Mouse (Mus musculus): ENCODE results near the gene Dhx33. TPM values are rescaled to one million over a fixed set of nuclear protein-coding genes. Genes with fewer than 3 reads are reported as not detected.

Gene Dhx33
- polyA plus RNA-seq, 1 experiment from 2014 or later: 11.4 TPM

- 91% methylated on average over 14 of the region's 14 CpGs for WGBS
- peaks cover 14% of the 10 kb centered on the region for H3K4me1 ChIP-seq (replicated peaks)
- H3K4me2 ChIP-seq: no peak overlapping the region; the same call in 1 of the 2 replicates
- H3K27me3 ChIP-seq: no peaks in the 10 kb centered on the region
- peaks cover 63% of the 10 kb centered on the region for H3K36me3 ChIP-seq
- H3K4me3 ChIP-seq: peak overlapping the region; percentile 100
- H3K27ac ChIP-seq: no peak overlapping the region
- H3K9ac ChIP-seq: no peak overlapping the region
- no peak for ATAC-seq (replicated peaks; ENCODE audit: insufficient number of reproducible peaks, insufficient read depth, low FRiP score, low read depth)
- no peaks in the 10 kb centered on the region for H3K9me3 ChIP-seq (replicated peaks)
Measured at GRCm38 (mm10) chr11:70980751-70981510, 23.3 kb downstream of the Dhx33 start.

GRCm38 (mm10) chr11:70980232-70980631 is 24.0 kb downstream of the Dhx33 start:
- Histone ChIP-seq H3K27ac (no peak overlapping the region), H3K4me1 (replicated peaks) (peaks cover 14% of the 10 kb centered on the region), H3K9ac (0 out of 2 replicates have a peak overlapping the region, but pooled peaks have one; percentile 2), H3K9me3 (replicated peaks) (no peaks in the 10 kb centered on the region), H3K27me3 (no peaks in the 10 kb centered on the region), H3K36me3 (peaks cover 62% of the 10 kb centered on the region), H3K4me3 (no peak overlapping the region), H3K4me2 (no peak overlapping the region)
- WGBS: 82% methylated on average over 6 of the region's 6 CpGs
- ATAC-seq (replicated peaks; ENCODE audit: insufficient number of reproducible peaks, insufficient read depth, low FRiP score, low read depth): no peak

GRCm38 (mm10) chr11:70977293-70977692 is 26.9 kb downstream of the Dhx33 start:
- WGBS: 86% methylated on average over 6 of the region's 6 CpGs
- Histone ChIP-seq H3K36me3 (peaks cover 74% of the 10 kb centered on the region), H3K4me1 (replicated peaks) (peaks cover 14% of the 10 kb centered on the region), H3K9me3 (replicated peaks) (no peaks in the 10 kb centered on the region), H3K27ac (no peak overlapping the region), H3K9ac (no peak overlapping the region), H3K27me3 (no peaks in the 10 kb centered on the region), H3K4me2 (no peak overlapping the region), H3K4me3 (no peak overlapping the region)
- ATAC-seq (replicated peaks; ENCODE audit: insufficient number of reproducible peaks, insufficient read depth, low FRiP score, low read depth): no peak

- Histone ChIP-seq H3K4me3 (no peak overlapping the region), H3K27ac (no peak overlapping the region), H3K9me3 (replicated peaks) (no peaks in the 10 kb centered on the region), H3K9ac (no peak overlapping the region), H3K36me3 (peaks cover 70% of the 10 kb centered on the region), H3K4me2 (no peak overlapping the region), H3K4me1 (replicated peaks) (peaks cover 7% of the 10 kb centered on the region; the same call in 1 of the 2 replicates), H3K27me3 (no peaks in the 10 kb centered on the region)
- WGBS: 68% methylated on average over 2 of the region's 2 CpGs
- ATAC-seq (replicated peaks; ENCODE audit: insufficient number of reproducible peaks, insufficient read depth, low FRiP score, low read depth): no peak
Measured at GRCm38 (mm10) chr11:70975193-70975592, 29.0 kb downstream of the Dhx33 start.

- Histone ChIP-seq H3K27ac (no peak overlapping the region), H3K4me2 (no peak overlapping the region), H3K4me3 (no peak overlapping the region), H3K36me3 (peaks cover 59% of the 10 kb centered on the region), H3K9ac (no peak overlapping the region), H3K4me1 (replicated peaks) (peaks cover 7% of the 10 kb centered on the region; the same call in 1 of the 2 replicates), H3K27me3 (no peaks in the 10 kb centered on the region), H3K9me3 (replicated peaks) (no peaks in the 10 kb centered on the region)
- 75% methylated on average over 4 of the region's 4 CpGs for WGBS
- no peak for ATAC-seq (replicated peaks; ENCODE audit: insufficient number of reproducible peaks, insufficient read depth, low FRiP score, low read depth)
Measured at GRCm38 (mm10) chr11:70973947-70974346, 30.3 kb downstream of the Dhx33 start.

- no peak overlapping the region for H3K27ac ChIP-seq
- WGBS: 72% methylated on average over 1 of the region's 1 CpGs
- H3K9ac ChIP-seq: no peak overlapping the region
- H3K4me2 ChIP-seq: no peak overlapping the region
- H3K4me1 ChIP-seq (replicated peaks): peaks cover 17% of the 10 kb centered on the region
- H3K36me3 ChIP-seq: peaks cover 46% of the 10 kb centered on the region
- ATAC-seq (replicated peaks; ENCODE audit: insufficient number of reproducible peaks, insufficient read depth, low FRiP score, low read depth): no peak
- no peak overlapping the region for H3K4me3 ChIP-seq
- no peaks in the 10 kb centered on the region for H3K9me3 ChIP-seq (replicated peaks)
- H3K27me3 ChIP-seq: no peaks in the 10 kb centered on the region
Measured at GRCm38 (mm10) chr11:70972586-70972985, 31.7 kb downstream of the Dhx33 start.

GRCm38 (mm10) chr11:70970560-70971540 is 33.4 kb downstream of the Dhx33 start:
- 15% methylated on average over 24 of the region's 24 CpGs for WGBS
- Histone ChIP-seq H3K4me2 (peak overlapping the region; percentile 78), H3K9me3 (replicated peaks) (no peaks in the 10 kb centered on the region), H3K27me3 (no peaks in the 10 kb centered on the region), H3K4me3 (peak overlapping the region; percentile 66), H3K27ac (peak overlapping the region; percentile 87), H3K36me3 (peaks cover 44% of the 10 kb centered on the region), H3K4me1 (replicated peaks) (peaks cover 20% of the 10 kb centered on the region), H3K9ac (peak overlapping the region; percentile 69)
- peak; percentile 7; the same call in 1 of the 2 replicates for ATAC-seq (replicated peaks; ENCODE audit: insufficient number of reproducible peaks, insufficient read depth, low FRiP score, low read depth)

- peak; percentile 96 for ATAC-seq (replicated peaks; ENCODE audit: insufficient number of reproducible peaks, insufficient read depth, low FRiP score, low read depth)
- Histone ChIP-seq H3K27ac (peak within 1 kb of the TSS; percentile 87), H3K9ac (peak within 1 kb of the TSS; percentile 74), H3K4me2 (peak within 1 kb of the TSS; percentile 78), H3K9me3 (replicated peaks) (no peaks in the 10 kb centered on the region), H3K27me3 (no peaks in the 10 kb centered on the region), H3K4me1 (replicated peaks) (peaks cover 20% of the 10 kb centered on the region), H3K36me3 (peaks cover 45% of the 10 kb centered on the region), H3K4me3 (peak within 1 kb of the TSS; percentile 66)
- under 1% methylated on average over 43 of the region's 43 CpGs for WGBS
Measured at GRCm38 (mm10) chr11:70969821-70970559, 34.2 kb downstream of the Dhx33 start, which contains the start of the genes Nup88 and Rpain. Gene Nup88 (minus strand): TSS chr11:70969973. Gene Rpain (plus strand): TSS chr11:70970213.

GRCm38 (mm10) chr11:70969271-70969794 is 34.9 kb downstream of the Dhx33 start:
- Histone ChIP-seq H3K4me1 (replicated peaks) (peaks cover 20% of the 10 kb centered on the region), H3K4me3 (peak overlapping the region; percentile 66), H3K4me2 (peak overlapping the region; percentile 64), H3K27me3 (no peaks in the 10 kb centered on the region), H3K9ac (peak overlapping the region; percentile 74), H3K9me3 (replicated peaks) (no peaks in the 10 kb centered on the region), H3K36me3 (peaks cover 50% of the 10 kb centered on the region), H3K27ac (peak overlapping the region; percentile 82)
- ATAC-seq (replicated peaks; ENCODE audit: insufficient number of reproducible peaks, insufficient read depth, low FRiP score, low read depth): 0 out of 2 replicates have a peak, but pooled peaks have one; percentile 3
- under 1% methylated on average over 25 of the region's 25 CpGs for WGBS

- Histone ChIP-seq H3K27me3 (no peaks in the 10 kb centered on the region), H3K4me2 (no peak overlapping the region), H3K4me3 (no peak overlapping the region), H3K27ac (no peak overlapping the region), H3K4me1 (replicated peaks) (peaks cover 13% of the 10 kb centered on the region), H3K36me3 (peaks cover 68% of the 10 kb centered on the region), H3K9me3 (replicated peaks) (no peaks in the 10 kb centered on the region), H3K9ac (no peak overlapping the region)
- no peak for ATAC-seq (replicated peaks; ENCODE audit: insufficient number of reproducible peaks, insufficient read depth, low FRiP score, low read depth)
- 84% methylated on average over 4 of the region's 4 CpGs for WGBS
Measured at GRCm38 (mm10) chr11:70964222-70964907, 39.9 kb downstream of the Dhx33 start.

Measured in heart, embryonic 15.5 days (tissue).